Mouse (Mus musculus) urinary bladder, postnatal 25 days (tissue): ENCODE data around the gene Smc3.
"Not testable (repeated sequence)": the region's sequence is repeated elsewhere in the genome, so short reads cannot be mapped to it uniquely, and the experiment has no call there.

Experiments used
- DNase-seq: peaks from one replicate; pipeline ENCODE4 v3.0.0; 2022; ENCODE audit warnings: low spot score

Smc3 gene

GRCm38 (mm10) chr19:53576061-53576460 is 24.1 kb upstream of the Smc3 start:
- no peak for DNase-seq

GRCm38 (mm10) chr19:53577025-53577800 is 23.0 kb upstream of the Smc3 start:
- no peak for DNase-seq

DNA sequence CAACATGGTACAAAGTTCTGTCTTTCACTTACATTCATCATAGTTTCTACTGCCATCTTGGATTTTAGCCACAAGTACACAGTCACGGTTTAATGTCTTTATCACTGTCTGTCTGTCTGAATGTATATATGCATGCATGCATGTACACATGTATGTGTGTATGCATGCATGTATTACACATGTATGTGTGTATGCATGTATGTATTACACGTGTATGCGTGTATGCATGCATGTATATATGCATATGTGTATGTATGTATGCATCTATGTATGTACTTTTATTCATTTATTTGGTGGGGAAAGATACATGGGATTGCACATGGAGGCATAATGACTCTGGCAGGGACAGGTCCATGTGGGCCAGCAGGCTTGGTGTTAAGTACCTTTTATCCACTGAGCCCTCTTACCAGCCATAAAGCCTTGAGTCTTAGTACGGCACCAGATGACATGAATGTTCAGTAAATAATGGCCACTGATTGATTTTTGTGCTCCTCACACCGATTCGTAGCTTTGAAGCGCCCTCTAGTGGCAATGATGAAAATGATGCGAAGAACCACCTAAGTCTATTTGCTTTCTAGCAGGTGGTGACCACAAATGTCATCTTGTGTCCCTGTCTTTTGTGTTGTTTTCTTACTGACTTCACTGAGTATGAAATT is 21.5 kb upstream of the Smc3 start:
- DNase-seq: peak; percentile 63

DNA sequence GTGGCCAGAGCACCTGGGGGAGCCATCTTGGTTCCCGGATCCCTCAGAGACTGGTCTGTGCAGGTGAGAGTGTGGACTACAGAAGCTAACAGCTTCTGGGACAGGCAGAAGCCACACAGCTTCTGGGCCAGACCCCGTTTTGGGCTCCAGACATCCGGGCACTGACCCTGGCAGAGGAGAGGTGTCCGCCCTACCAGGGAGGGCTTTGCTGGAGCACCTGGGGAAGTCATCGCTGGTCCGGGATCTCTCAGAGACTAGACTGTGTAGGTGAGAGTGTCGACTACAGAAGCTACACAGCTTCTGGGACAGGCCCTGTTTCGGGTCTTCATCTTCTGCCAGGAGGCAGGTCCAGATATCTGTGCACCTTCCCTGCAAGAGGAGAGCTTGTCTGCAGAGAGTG is 19.9 kb upstream of the Smc3 start:
- not testable (repeated sequence) for DNase-seq

- DNase-seq: not testable (repeated sequence)
Measured at GRCm38 (mm10) chr19:53587686-53588085, 12.5 kb upstream of the Smc3 start.

- DNase-seq: not testable (repeated sequence)
Measured at GRCm38 (mm10) chr19:53588968-53589367, 11.2 kb upstream of the Smc3 start, which contains the start of gene Nutf2-ps1. TSS of gene Nutf2-ps1 (minus strand) at chr19:53589068.

DNA sequence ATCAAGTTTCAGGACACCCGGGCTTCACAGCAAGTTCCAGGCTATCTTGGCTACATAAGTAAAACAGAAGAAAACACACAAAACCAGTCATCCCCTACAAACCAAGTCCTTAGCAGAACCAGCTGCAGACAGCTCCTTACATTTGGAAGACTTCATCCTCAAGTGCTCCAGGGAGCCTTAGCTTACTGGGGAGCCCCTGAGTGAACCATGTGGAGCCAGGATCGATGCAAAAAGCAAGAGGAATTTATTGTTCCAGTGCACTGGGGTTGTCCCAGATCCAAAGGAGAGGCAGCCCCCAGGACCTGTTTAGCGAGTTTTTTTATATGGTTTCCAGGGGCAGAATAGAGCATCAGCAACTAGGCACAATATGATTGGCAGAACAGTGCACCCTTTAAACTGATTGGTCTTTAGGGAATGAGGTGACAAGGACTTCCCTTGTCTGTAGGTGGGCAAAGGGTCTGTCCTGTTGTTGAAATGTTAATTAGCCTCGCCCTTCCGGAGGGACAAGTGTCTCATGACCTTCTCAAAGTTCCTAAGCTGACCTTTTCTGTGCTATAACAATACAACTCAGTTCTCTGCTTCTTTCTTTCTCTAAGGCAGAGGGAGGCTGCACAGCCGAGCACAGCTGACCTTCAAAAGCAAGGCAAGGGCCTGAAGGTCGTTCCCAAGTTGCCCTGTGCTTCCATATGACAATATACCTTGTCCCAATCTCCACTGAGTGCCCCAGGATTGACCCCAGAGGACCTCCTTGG is 3.3 kb upstream of the Smc3 start:
- no peak for DNase-seq

DNA sequence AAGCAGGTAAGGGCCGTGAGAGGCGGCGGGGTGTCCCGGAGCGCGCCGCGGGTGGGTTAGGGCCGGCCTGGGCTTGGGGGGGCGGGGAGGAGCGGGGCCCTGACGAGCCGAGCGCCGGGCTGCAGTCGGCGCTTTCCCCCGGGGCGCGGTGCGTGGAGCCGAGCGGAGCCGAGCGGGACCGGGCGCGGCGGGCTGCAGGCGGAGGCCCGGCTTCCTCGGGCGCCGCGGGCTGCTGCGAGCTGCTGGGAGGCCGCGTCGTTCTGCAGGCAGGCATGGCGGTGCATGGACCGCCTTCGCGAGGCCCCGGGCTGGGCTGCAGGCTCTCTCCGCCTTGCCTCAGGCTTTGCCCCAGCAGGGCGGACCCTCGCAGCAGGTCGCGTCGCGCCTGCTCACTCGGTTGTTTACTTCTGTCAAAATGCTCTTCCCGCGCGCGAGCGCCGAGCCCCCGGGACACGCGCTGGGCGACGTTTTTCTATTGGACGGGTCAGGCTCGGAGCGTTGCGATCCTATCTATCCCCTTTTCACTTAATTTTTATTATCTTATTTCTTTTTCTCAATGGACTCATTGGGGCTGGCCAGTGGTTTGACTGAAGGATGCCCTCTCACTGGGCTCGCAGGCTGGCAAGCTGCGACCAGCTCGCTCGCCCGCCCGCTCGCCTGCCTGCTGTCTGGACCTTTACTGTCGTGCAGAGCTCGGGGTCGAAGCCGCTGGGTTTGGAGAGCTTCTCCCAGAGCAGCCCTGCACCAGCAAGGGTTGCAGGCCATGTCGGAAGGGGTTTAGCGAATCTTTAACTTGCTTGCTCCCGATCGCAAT is 558 bp downstream of the Smc3 start:
- DNase-seq: peak; percentile 50

DNA sequence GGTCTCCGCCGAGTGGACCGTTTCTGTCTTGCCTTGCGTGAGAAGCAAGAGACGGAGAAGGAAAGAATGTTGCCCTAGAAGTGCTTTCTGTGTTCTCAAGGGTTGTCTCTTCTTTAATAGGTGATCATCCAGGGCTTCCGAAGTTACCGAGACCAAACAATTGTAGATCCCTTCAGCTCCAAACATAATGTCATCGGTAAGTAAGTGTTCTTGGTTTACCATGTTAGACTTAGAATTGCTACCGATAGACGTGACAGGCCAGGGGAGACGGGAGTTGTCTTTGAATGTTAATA is 1.1 kb downstream of the Smc3 start:
- DNase-seq: no peak

DNA sequence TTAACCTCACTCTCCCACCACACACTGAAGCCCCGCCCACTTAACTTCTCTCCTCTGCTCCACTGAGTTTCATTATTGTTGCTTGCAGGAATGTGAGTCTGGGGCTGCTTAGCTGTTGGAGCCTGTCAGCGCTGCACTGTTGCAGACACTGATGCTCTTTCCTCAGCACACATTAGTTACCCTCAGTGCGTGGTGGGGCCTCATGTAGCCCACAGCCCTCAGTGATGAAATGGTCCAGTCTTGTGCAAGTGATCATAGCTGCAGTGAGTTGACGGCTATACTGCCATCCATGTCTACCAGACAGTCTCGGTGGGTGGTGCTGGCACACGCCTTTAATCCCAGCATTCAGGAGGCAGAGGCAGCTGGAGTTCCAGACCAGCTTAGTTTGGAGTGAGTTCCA is 8.7 kb downstream of the Smc3 start:
- DNase-seq: no peak

DNA sequence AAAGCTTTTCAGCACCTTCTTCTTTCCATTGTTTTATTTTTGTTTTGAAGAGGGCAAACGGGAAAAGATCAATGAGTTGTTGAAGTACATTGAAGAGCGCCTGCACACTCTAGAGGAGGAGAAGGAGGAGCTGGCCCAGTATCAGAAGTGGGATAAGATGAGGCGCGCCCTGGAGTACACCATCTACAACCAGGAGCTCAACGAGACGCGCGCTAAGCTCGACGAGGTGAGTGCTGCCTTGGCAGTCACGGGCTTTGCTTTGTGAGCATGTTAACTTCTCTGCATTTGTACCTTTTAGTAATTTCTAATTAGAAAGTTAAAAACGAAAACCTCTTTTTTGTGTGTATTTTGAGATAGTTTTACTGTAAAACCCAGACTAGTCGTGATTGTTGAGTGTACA is 21.5 kb downstream of the Smc3 start:
- DNase-seq: no peak

- no peak for DNase-seq
Measured at GRCm38 (mm10) chr19:53638041-53638440, 37.8 kb downstream of the Smc3 start.

DNA sequence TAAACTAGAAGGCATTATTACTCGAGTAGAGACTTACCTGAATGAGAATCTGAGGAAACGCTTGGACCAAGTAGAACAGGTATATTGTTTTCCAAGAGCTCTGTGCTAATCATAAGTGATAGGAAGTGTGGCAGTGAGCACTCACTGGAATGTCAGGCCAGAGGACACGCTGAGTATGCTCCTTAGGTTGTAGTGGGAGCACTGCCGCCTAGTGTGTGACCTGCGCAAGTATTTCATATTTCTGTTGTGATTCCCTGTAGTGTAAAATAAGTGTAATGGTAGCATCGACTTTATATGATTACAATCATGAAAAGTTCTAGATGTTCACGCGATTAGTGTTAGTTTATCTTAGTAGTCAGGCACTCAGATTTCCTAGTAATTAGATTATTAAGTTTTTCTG is 38.5 kb downstream of the Smc3 start:
- DNase-seq: no peak

GRCm38 (mm10) chr19:53644020-53644595 is 43.9 kb downstream of the Smc3 start:
- DNase-seq: no peak

GRCm38 (mm10) chr19:53647301-53647700 is 47.1 kb downstream of the Smc3 start:
- no peak for DNase-seq

GRCm38 (mm10) chr19:53648056-53648455 is 47.9 kb downstream of the Smc3 start:
- no peak for DNase-seq

GRCm38 (mm10) chr19:53648802-53649236 is 48.6 kb downstream of the Smc3 start:
- DNase-seq: peak; percentile 61

DNA sequence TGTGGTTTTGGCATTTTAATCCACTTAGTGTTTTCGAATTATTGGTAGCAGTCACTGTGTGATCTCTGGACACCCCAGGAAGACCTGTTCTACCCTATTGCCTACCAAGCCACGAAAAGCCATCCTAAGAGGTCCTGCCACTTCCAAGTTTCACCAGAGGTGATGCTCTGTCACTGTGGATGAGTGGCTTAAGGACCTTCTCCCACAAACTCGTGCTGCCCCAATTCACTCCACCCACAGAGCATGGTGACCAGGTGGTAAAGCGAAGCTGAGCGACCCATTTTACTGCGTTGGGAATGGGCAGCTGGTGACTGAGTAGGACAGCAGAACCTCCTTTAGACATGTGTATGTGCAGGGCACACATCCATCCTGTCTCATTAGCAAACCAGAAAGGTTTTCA is 49.2 kb downstream of the Smc3 start:
- DNase-seq: no peak

DNA sequence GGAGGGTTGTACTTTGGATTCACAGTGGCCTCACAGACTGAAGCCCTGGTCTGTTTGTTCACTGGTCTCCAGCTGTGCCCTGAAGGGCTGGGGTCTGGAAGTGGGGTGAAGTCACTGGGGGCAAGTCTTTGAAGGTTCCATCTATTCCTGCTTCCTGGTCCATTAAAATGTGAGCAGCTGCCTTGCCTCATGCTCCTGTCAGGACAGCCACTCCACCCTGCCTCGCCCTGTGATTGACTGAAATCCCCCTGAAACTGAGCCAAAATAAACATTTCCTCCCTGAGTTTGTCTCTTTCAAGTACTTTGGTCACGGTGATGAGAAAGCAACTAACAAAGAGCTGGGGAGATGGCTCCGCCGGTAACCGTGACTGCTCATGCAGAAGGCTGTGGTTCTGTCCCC is 49.6 kb downstream of the Smc3 start:
- no peak for DNase-seq

GRCm38 (mm10) chr19:53650921-53651320 is 50.7 kb downstream of the Smc3 start:
- no peak for DNase-seq

DNA sequence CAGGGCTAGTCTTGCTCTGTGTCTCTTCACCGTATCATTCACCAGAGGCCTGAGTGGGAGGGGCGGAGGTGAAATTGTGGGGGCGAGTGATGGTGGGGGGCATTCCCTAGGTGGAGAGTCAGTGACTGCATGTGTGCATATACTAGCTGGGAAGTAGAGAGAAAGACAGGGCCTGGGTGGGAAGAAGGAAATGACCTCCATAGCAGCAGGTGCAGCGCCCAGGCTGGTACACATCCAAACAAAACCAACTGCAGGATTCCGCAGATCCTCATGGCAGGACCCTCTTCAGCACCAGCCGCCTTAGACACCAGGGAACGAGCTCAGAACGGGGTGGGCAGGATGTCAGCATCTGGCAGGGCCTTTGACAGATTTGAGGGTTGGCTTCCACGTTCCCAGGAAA is 52.1 kb downstream of the Smc3 start:
- no peak for DNase-seq
